Mouse (Mus musculus) ES-E14 (cell line): ENCODE results near the gene Rdh11. TPM values are rescaled to one million over a fixed set of nuclear protein-coding genes. Genes with fewer than 3 reads are reported as not detected.

Experiments
- DNase-seq: peaks from one replicate; pipeline ENCODE4 v3.0.0-alpha.2; 2013; ENCODE audit warnings: low read depth, low spot score
- H3K27ac ChIP-seq: 2 replicates; pipeline ENCODE4 v1.5.1; 2012; ENCODE audit warnings: low read depth, mild to moderate bottlenecking, low read length, moderate library complexity, mixed read lengths; ENCODE audit not compliant: poor library complexity, insufficient read depth, severe bottlenecking
- H3K36me3 ChIP-seq: 2 replicates; pipeline ENCODE4 v1.6.1; 2012; ENCODE audit warnings: mild to moderate bottlenecking, low read length, moderate library complexity, mixed read lengths; ENCODE audit not compliant: control insufficient read depth, poor library complexity, insufficient read depth, severe bottlenecking
- H3K4me1 ChIP-seq, 2 experiments: fragments of 150-350 bp in 1 of 2; sonication (generic) in 1 of 2; 2 replicates each; pipeline ENCODE4 v1.6.1; 2012; ENCODE audit warnings: low read length in 2 of 2, mild to moderate bottlenecking in 1 of 2, mixed read lengths in 1 of 2; ENCODE audit not compliant: control insufficient read depth in 2 of 2, insufficient read depth in 2 of 2, poor library complexity in 1 of 2
- H3K4me3 ChIP-seq, 2 experiments: fragments of 150-350 bp in 1 of 2; sonication (generic) in 1 of 2; 2 replicates each; pipeline ENCODE4 v1.5.1; 2012; ENCODE audit warnings: low read length in 2 of 2, low read depth in 1 of 2, mild to moderate bottlenecking in 1 of 2, mixed read lengths in 1 of 2; ENCODE audit not compliant: insufficient read depth in 1 of 2, poor library complexity in 1 of 2, severe bottlenecking in 1 of 2
- H3K9ac ChIP-seq: 2 replicates; pipeline ENCODE4 v1.6.1; 2012; ENCODE audit warnings: low read depth, mild to moderate bottlenecking, low read length, mixed read lengths; ENCODE audit not compliant: poor library complexity, insufficient read depth, severe bottlenecking
- H3K9me3 ChIP-seq: fragments of 150-350 bp; sonication (generic); 2 replicates; pipeline ENCODE4 v1.6.1; 2012; ENCODE audit warnings: low read depth, mild to moderate bottlenecking, low read length; ENCODE audit not compliant: control insufficient read depth, insufficient read depth
- CHD2 ChIP-seq: IDR thresholded peaks from 2 replicates; pipeline ENCODE4 v1.6.1; 2014; ENCODE audit warnings: mild to moderate bottlenecking, low read depth, low read length, inconsistent platforms
- HCFC1 ChIP-seq: IDR thresholded peaks from 2 replicates; pipeline ENCODE4 v1.6.1; 2012; ENCODE audit warnings: low read length, inconsistent platforms, borderline replicate concordance; ENCODE audit not compliant: insufficient read depth
- MAFK ChIP-seq: IDR thresholded peaks from 2 replicates; pipeline ENCODE4 v1.6.1; 2014; ENCODE audit warnings: mild to moderate bottlenecking, low read depth, low read length, inconsistent platforms; ENCODE audit not compliant: insufficient read depth
- ZC3H11A ChIP-seq: IDR thresholded peaks from 2 replicates; pipeline ENCODE4 v1.6.1; 2012; ENCODE audit warnings: low read depth, mild to moderate bottlenecking, inconsistent platforms, low read length, borderline replicate concordance
- ZNF384 ChIP-seq: IDR thresholded peaks from 2 replicates; pipeline ENCODE4 v1.6.1; 2012; ENCODE audit warnings: low read depth, low read length, inconsistent platforms
- in situ Hi-C, 2 experiments: fragments of 600-800 bp; cut with MboI; formaldehyde crosslinking; loops; one replicate each; pipeline ENCODE4 v1.15.1; 2025; ENCODE audit warnings: low sequenced_read_pairs in 2 of 2, inconsistent platforms in 1 of 2; ENCODE audit not compliant: unreplicated experiment in 2 of 2
- total RNA-seq: library from RNA; depleted of rRNA; stranded (reverse); fragments of 300-350 nt; gene quantifications from 2 replicates; pipeline ENCODE4 v1.2.3, GENCODE M21; 2012

The Rdh11 gene
- total RNA-seq, 1 experiment = 33.5 TPM

DNA sequence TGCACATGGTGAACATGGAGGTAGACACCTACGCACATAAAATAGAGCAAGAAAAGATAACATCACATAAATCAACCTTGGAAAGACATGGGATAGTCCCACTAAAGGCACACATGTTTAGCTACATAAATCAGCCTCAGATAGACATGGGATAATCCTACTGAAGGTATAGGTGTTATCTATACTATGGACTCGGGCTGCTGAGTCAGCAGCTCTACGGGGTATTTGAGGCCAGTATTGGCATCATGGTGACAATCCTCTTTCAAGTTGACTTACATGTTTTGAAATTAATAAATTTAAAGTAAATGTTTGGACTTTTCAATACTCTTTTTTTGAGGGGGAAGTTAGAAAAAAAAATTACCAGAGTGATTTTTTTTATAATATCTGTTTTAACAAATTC, 29.2 kb downstream of the Rdh11 start:
- in situ Hi-C loops = no loop called here
- no peaks in the 10 kb centered on the region for H3K9me3 ChIP-seq
- H3K9ac ChIP-seq = no peak overlapping the region
- no peak overlapping the region for H3K4me3 ChIP-seq
- H3K36me3 ChIP-seq = peaks cover 10% of the 10 kb centered on the region
- H3K4me1 ChIP-seq = no peaks in the 10 kb centered on the region
- no peak for TF ChIP-seq CHD2
- TF ChIP-seq ZC3H11A = no peak
- no peak for TF ChIP-seq HCFC1
- TF ChIP-seq MAFK = peak; percentile 60; the same call in 1 of the 2 replicates
- TF ChIP-seq ZNF384 = no peak
- no peak overlapping the region for H3K27ac ChIP-seq
- DNase-seq = no peak

DNA sequence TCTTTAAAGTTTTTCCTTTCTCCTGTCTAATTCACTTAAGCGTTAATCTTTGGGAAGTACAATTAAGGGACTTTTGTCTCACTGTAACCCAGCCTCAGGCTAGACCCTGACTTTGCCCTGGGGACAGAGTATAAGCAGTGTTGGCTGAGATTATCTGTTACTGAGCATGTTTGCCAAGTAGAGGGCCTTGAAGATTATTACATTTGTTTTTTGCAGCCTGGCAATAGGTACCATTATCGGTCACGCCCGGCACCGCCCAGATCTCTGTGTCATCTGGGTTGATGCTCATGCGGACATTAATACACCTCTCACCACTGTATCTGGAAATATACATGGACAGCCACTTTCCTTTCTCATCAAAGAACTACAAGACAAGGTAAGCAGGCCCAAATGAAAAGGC, 42.4 kb downstream of the Rdh11 start:
- H3K9ac ChIP-seq = no peak overlapping the region
- TF ChIP-seq CHD2 (no peak), HCFC1 (no peak), MAFK (no peak), ZNF384 (no peak), ZC3H11A (no peak)
- no peak overlapping the region for H3K27ac ChIP-seq
- DNase-seq = no peak
- H3K4me3 ChIP-seq = no peak overlapping the region
- H3K4me1 ChIP-seq = no peaks in the 10 kb centered on the region
- H3K36me3 ChIP-seq = no peaks in the 10 kb centered on the region
- in situ Hi-C loops = no loop called here
- H3K9me3 ChIP-seq = no peaks in the 10 kb centered on the region

DNA sequence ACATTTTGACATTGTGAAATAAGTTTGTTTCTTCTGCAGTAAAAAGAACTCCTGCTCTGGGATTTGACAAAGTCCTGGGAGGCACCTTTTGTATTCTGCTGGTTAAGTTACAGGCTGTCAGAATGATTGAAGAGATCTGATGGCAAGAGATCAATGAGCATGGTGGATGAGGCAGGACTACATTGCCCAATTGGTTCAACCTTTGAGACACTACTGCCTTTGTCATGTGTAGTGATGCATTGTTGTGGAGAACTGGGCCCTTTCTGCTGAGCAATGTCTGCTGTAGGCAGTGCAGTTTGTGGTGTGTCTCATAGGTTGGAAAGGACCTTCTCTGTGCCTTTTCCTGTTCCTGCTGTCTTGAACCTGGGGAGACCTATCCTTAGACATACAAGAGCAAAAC, 50.7 kb downstream of the Rdh11 start:
- Histone ChIP-seq H3K27ac (no peak overlapping the region), H3K4me3 (no peak overlapping the region), H3K4me1 (no peaks in the 10 kb centered on the region), H3K9me3 (no peaks in the 10 kb centered on the region), H3K36me3 (no peaks in the 10 kb centered on the region), H3K9ac (no peak overlapping the region)
- TF ChIP-seq ZC3H11A = no peak
- TF ChIP-seq HCFC1 = no peak
- no peak for TF ChIP-seq MAFK
- TF ChIP-seq ZNF384 = no peak
- TF ChIP-seq CHD2 = no peak
- DNase-seq = no peak
- in situ Hi-C loops = no loop called here

DNA sequence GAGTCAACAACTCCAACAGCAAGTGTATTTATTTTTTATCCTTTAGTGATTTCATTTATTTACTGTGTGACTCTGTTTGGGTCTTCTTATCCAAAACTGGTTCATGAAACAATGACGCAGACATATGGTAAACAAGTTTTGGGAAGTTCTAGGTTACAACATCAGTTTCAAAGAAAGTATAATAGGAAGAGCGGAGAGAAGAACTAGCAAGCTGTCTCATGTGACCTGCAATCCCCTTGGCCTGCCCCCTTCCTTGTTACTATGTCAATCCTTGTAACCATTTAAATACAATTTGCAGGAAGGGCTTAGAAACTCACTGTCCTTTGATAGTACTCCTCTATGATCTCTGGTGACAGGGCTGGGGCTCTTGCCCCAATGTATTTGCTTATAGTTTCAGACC, 51.3 kb downstream of the Rdh11 start:
- in situ Hi-C loops = no loop called here
- Histone ChIP-seq H3K4me3 (no peak overlapping the region), H3K36me3 (no peaks in the 10 kb centered on the region), H3K4me1 (no peaks in the 10 kb centered on the region), H3K9me3 (no peaks in the 10 kb centered on the region), H3K27ac (no peak overlapping the region), H3K9ac (no peak overlapping the region)
- TF ChIP-seq ZC3H11A (no peak), HCFC1 (no peak), ZNF384 (no peak), MAFK (no peak), CHD2 (no peak)
- no peak for DNase-seq

DNA sequence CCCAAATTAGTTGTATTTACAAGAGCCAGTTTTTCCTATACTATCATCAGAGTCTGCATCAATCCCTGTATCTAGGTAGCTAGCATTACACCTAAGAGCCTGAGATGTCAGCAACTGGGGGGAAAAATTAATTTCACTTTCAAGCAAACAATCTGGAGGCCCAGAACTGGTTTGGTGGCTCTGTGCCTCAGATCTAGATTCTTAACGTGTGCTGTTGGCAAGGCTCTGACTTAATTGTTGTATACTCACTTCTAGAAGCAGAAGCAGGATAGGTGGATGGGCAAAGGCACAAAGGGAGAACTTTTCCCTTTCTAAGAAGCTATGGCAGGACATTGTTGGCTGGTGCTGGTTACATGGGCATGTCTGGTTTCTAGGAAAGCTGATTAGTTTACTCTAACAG, 52.7 kb downstream of the Rdh11 start:
- TF ChIP-seq HCFC1 (no peak), CHD2 (no peak), MAFK (no peak), ZNF384 (no peak), ZC3H11A (no peak)
- H3K4me3 ChIP-seq = no peak overlapping the region
- no peak overlapping the region for H3K9ac ChIP-seq
- DNase-seq = no peak
- no peaks in the 10 kb centered on the region for H3K9me3 ChIP-seq
- H3K27ac ChIP-seq = no peak overlapping the region
- H3K4me1 ChIP-seq = no peaks in the 10 kb centered on the region
- no peaks in the 10 kb centered on the region for H3K36me3 ChIP-seq
- in situ Hi-C loops = no loop called here
